Mouse (Mus musculus) kidney, adult 8-10 months (tissue): ENCODE measurements around the gene Akap12.

Experiments
- DNase-seq, 2 experiments: peaks; one replicate each; pipeline ENCODE4 v3.0.0; 2022

The Akap12 gene

GRCm38 (mm10) chr10:4285752-4286151 is 19.6 kb downstream of the Akap12 start:
- DNase-seq = no peak

DNA sequence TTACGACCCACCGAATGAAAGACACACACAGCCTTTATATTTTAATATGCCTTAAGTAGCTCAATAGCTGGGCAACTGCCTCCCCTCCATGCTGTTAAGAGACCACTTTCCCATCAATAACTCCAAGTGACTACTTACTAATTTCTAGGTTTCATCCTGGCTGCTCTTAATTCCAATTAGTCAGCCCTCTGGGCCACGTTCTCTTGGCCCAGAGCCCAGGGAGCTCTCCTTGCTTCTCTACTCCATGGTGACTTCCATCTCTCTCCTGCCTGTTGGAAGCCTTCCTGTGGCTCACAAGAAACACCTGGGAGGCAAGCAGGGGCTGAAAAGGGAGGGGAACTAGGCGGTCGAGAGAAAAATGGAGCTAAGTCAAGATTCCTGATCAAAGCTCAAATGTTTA is 23.0 kb downstream of the Akap12 start:
- DNase-seq = no peak

GRCm38 (mm10) chr10:4289636-4290035 is 23.5 kb downstream of the Akap12 start:
- no peak for DNase-seq

GRCm38 (mm10) chr10:4290145-4290544 is 24.0 kb downstream of the Akap12 start:
- no peak for DNase-seq

- DNase-seq = no peak
Measured at GRCm38 (mm10) chr10:4290561-4290960, 24.4 kb downstream of the Akap12 start.

DNA sequence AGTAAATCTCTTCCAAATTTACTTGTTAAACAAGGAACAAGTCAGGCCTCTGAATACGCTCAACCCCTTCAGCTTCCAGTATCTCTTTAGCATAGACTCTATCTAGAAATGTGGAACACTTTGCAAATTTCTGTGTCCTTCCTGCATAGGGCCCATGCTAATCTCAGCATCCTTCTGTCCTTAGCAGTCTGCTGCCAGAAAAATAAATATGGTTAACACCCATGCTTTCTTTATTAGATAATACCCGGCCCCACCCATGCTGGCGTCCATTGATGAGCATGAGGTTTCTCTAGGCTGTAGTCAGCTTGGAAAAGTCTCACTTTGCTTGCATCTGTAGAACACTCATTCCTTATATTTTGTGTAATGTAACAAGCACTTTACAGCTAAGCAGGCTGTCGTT is 27.2 kb downstream of the Akap12 start:
- DNase-seq = no peak

- DNase-seq = no peak
Measured at GRCm38 (mm10) chr10:4303558-4303957, 37.4 kb downstream of the Akap12 start.

- DNase-seq = no peak
Measured at GRCm38 (mm10) chr10:4323885-4324284, 57.7 kb downstream of the Akap12 start.

DNA sequence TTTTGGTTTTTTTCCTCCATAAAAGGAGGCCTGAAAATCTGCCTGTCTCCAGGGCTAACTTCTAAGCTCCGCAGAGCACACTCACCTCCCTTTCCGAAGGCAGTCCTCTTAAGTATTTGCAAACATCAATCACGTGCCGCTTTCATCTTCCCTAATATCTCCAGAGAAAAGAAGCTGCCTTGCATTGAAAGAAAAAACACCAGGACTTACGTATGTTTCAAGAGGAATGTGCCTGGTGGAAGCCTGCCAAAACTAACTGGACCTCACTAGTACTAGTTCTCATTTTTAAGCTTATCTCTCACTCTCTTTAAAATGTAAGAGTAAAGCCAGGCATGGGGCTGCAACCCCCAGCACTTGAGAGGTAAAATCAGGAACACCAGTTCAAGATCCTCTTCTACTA is 59.4 kb downstream of the Akap12 start:
- DNase-seq = no peak

DNA sequence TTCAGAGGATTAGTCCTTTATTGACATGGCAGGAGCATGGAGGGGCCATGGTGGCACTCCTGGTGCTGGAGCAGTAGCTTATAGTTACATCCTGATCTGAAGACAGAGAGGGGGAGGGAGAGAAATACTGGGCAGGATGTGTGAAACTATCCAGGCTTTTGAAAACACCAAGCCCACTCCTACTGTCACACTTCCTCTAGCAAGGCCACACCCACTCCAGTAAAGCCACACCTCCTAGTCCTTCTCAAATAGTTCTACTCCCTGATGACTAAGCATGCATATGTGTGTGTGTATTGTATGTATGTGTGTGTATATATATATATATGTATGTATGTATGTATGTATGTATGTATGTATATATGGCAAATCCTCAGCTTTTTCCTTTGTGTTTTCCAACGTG is 61.5 kb downstream of the Akap12 start:
- no peak for DNase-seq

DNA sequence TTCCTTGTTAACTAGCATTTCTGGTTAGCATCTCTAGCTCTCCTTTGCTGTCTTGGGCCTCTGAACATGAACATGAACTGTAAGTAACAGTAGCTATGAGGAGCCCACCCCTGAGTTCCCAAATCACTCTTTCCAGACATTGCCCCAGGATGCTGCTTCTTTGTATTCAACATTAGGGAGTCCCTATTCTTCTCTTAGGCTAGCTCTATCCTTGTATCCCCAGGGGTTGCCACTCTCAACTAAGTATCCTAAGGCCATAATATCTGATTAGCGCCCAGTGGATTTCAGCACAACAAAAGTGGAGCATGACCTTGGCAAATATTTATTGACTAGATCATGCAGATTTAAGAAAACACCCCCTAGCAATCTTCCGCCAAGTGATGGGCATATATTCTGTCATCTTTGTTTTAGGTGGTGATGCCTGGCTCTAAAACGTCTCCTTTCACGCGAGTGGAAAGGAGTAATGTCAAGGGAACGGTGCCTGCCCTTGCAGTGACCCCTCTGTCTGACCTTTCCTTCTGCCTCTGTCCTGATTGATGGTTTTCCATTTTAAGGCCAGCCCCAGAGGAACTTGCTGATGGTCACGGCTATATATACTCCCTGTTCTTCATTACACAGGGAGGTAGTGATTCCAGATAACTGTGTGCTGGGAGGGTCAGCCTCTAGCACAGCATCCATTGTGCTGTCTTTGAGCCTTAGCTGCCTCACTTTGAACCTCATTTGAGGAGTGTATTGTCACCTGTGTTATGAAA is 66.2 kb downstream of the Akap12 start:
- no peak for DNase-seq

DNA sequence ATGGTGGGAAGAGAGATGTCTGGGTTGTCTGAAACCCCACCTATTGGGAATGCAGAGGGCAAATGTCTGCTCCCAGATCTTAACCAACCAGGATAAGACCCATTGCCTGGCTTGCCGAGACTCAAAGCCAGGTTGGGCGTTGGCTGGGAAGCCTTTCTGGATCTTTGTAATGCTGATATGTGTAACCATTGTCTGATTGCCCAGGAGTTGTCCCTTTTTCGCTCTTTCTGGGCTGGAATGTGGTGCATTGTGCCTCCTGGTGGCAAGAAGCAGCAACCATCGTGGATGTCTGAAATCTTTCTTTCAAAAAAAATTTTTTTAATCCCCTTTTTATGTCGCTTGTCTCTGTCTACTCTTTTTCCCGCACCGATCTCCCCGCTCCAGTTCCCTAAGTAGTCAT is 67.1 kb downstream of the Akap12 start:
- DNase-seq = peak; percentile 24 to 54

- DNase-seq = peak; percentile 84 to 89
Measured at GRCm38 (mm10) chr10:4334039-4334683, 68.0 kb downstream of the Akap12 start.

GRCm38 (mm10) chr10:4338863-4339461 is 72.8 kb downstream of the Akap12 start:
- peak in 1 of 2 experiments; percentile 32 for DNase-seq

GRCm38 (mm10) chr10:4341430-4341829 is 75.2 kb downstream of the Akap12 start:
- DNase-seq = peak in 1 of 2 experiments; percentile 24

GRCm38 (mm10) chr10:4346489-4347135 is 80.4 kb downstream of the Akap12 start:
- peak; percentile 92 to 95 for DNase-seq

- DNase-seq = no peak
Measured at GRCm38 (mm10) chr10:4347136-4347492, 80.9 kb downstream of the Akap12 start.

GRCm38 (mm10) chr10:4347591-4347990 is 81.4 kb downstream of the Akap12 start:
- no peak for DNase-seq

GRCm38 (mm10) chr10:4354371-4355260 is 88.4 kb downstream of the Akap12 start:
- no peak for DNase-seq

DNA sequence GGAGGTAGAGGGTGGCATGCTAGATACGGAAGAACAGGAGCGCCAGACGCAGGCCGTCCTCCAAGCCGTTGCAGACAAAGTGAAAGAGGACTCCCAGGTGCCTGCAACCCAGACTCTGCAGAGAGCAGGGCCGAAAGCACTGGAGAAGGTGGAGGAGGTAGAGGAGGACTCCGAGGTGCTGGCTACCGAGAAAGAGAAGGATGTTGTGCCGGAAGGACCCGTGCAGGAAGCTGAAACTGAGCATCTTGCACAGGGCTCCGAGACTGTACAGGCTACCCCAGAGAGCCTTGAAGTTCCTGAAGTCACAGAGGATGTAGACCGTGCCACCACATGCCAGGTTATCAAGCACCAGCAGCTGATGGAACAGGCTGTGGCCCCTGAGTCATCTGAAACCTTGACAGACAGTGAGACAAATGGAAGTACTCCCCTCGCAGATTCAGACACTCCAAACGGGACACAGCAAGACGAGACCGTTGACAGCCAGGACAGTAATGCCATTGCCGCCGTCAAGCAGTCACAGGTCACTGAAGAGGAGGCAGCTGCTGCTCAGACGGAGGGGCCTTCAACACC is 89.8 kb downstream of the Akap12 start:
- DNase-seq = no peak

DNA sequence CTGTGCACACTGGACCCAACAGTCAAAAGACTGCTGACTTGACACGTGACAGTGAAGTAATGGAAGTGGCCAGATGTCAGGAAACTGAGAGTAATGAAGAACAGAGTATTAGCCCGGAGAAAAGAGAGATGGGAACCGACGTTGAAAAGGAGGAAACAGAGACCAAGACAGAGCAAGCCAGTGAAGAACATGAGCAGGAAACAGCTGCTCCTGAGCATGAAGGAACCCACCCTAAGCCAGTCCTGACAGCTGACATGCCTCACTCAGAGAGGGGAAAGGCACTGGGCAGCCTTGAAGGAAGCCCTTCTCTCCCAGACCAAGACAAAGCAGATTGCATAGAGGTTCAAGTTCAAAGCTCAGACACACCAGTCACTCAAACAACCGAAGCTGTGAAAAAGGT is 90.5 kb downstream of the Akap12 start:
- DNase-seq = no peak

DNA sequence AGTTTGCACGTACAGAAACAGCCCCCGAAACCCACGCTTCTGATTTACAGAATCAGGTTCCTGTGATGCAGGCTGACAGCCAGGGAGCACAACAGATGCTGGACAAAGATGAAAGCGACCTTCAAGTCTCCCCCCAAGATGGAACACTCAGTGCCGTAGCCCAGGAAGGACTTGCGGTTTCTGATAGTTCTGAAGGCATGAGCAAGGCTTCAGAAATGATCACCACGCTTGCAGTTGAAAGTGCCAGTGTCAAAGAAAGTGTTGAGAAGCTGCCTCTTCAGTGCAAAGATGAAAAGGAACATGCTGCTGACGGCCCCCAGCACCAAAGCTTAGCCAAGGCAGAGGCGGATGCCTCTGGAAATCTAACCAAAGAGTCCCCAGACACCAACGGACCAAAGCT is 91.3 kb downstream of the Akap12 start:
- no peak for DNase-seq
